Mouse (Mus musculus) heart, postnatal 0 days (tissue): Measurements from ENCODE around the gene Mybpc1. TPM values are rescaled to one million over a fixed set of nuclear protein-coding genes. Genes with fewer than 3 reads are reported as not detected.

Experiments
- ATAC-seq: fragments of 200-750 bp; cut with Nextera tagmentation; 2 replicates; pipeline ENCODE4 v1.8.0; 2017; ENCODE audit warnings: low read depth, moderate number of reproducible peaks, moderate library complexity; ENCODE audit not compliant: insufficient read depth
- DNase-seq: peaks from one replicate; pipeline ENCODE4 v3.0.0-alpha.2; 2016; ENCODE audit warnings: low spot score
- H3K27ac ChIP-seq: fragments of 300-500 bp; sonication (generic); 2 replicates; pipeline ENCODE4 v1.5.1; 2014; ENCODE audit warnings: low read depth, mild to moderate bottlenecking
- H3K27me3 ChIP-seq: fragments of 300-500 bp; sonication (generic); 2 replicates; pipeline ENCODE4 v1.6.1; 2014; ENCODE audit warnings: low read length, mixed read lengths; ENCODE audit not compliant: control insufficient read depth, insufficient read depth
- H3K36me3 ChIP-seq: fragments of 300-500 bp; sonication (generic); replicated peaks from 2 replicates; pipeline ENCODE4 v1.6.1; 2014; ENCODE audit warnings: low read length, mixed read lengths; ENCODE audit not compliant: control insufficient read depth, insufficient read depth
- H3K4me1 ChIP-seq: fragments of 300-500 bp; sonication (generic); 2 replicates; pipeline ENCODE4 v1.6.1; 2014; ENCODE audit warnings: antibody characterized with exemption; ENCODE audit not compliant: control insufficient read depth, insufficient read depth
- H3K4me2 ChIP-seq: fragments of 300-500 bp; sonication (generic); 2 replicates; pipeline ENCODE4 v1.6.1; 2014; ENCODE audit warnings: low read depth, mild to moderate bottlenecking, low read length, moderate library complexity
- H3K4me3 ChIP-seq: fragments of 300-500 bp; sonication (generic); 2 replicates; pipeline ENCODE4 v1.5.1; 2014; ENCODE audit warnings: low read depth, low read length
- H3K9ac ChIP-seq: fragments of 300-500 bp; sonication (generic); replicated peaks from 2 replicates; pipeline ENCODE4 v1.6.1; 2014; ENCODE audit warnings: low read depth, low read length, mixed read lengths
- H3K9me3 ChIP-seq: fragments of 300-500 bp; sonication (generic); replicated peaks from 2 replicates; pipeline ENCODE4 v1.6.1; 2016; ENCODE audit warnings: low read length; ENCODE audit not compliant: control insufficient read depth
- CTCF ChIP-seq: IDR thresholded peaks from 2 replicates; pipeline ENCODE4 v1.5.1; 2016; ENCODE audit warnings: antibody characterized with exemption, control low read depth, low read depth
- EP300 ChIP-seq: IDR thresholded peaks from 2 replicates; pipeline ENCODE4 v1.6.1; 2016; ENCODE audit warnings: antibody characterized with exemption, low read depth
- WGBS: fragments of 180-500 bp; shearing (Covaris S2); extraction: QIAGEN DNeasy Blood & Tissue Kit; methylation state at CpG from one replicate; pipeline ENCODE4 v1.1.7; 2014; 5-methylcytosine and 5-hydroxymethylcytosine counted together
- polyA plus RNA-seq: library from polyadenylated mRNA; unstranded; fragments of >200 nt; fragmentation: Nextera tagmentation; extraction: Ambion mirVana; gene quantifications from 2 replicates; pipeline ENCODE4 v1.2.1, GENCODE M21; 2015
- total RNA-seq: library from RNA; depleted of rRNA; stranded (reverse); fragments of >200 nt; gene quantifications from 2 replicates; pipeline ENCODE4 v1.2.3, GENCODE M21; 2014; ENCODE audit warnings: low replicate concordance

Mybpc1 gene
- total and polyA plus RNA-seq, 2 experiments from 2014 or later = 0.78 TPM; not detected in 1

GRCm38 (mm10) chr10:88626176-88626575, 21.2 kb upstream of the Mybpc1 start:
- 76% methylated on average over 3 of the region's 3 CpGs for WGBS
- TF ChIP-seq EP300 = no peak
- no peak for TF ChIP-seq CTCF

GRCm38 (mm10) chr10:88624300-88624699, 19.3 kb upstream of the Mybpc1 start:
- no peak for ATAC-seq

More at GRCm38 (mm10) chr10:88626176-88626575, 21.2 kb upstream of the Mybpc1 start:
- H3K9ac ChIP-seq = no peak overlapping the region
- H3K27ac ChIP-seq = no peak overlapping the region
- no peaks in the 10 kb centered on the region for H3K9me3 ChIP-seq
- no peak overlapping the region for H3K4me3 ChIP-seq
- ATAC-seq (no peak), DNase-seq (no peak)
- H3K4me2 ChIP-seq = no peak overlapping the region
- no peaks in the 10 kb centered on the region for H3K36me3 ChIP-seq
- H3K4me1 ChIP-seq = peaks cover 8% of the 10 kb centered on the region; the same call in 1 of the 2 replicates
- H3K27me3 ChIP-seq = no peaks in the 10 kb centered on the region

GRCm38 (mm10) chr10:88622624-88623023, 17.7 kb upstream of the Mybpc1 start:
- TF ChIP-seq CTCF (no peak), EP300 (peak; percentile 73)
- peak; percentile 96 for ATAC-seq
- H3K4me2 ChIP-seq = peak overlapping the region; percentile 30

More at GRCm38 (mm10) chr10:88624300-88624699, 19.3 kb upstream of the Mybpc1 start:
- DNase-seq = no peak
- H3K9ac ChIP-seq = no peak overlapping the region
- no peak overlapping the region for H3K4me3 ChIP-seq
- H3K27me3 ChIP-seq = 0 out of 2 replicates have a peak, but pooled peaks cover 6% of the 10 kb centered on the region
- no peak overlapping the region for H3K4me2 ChIP-seq
- WGBS = 78% methylated on average over 11 of the region's 11 CpGs
- peaks cover 8% of the 10 kb centered on the region; the same call in 1 of the 2 replicates for H3K4me1 ChIP-seq
- H3K27ac ChIP-seq = no peak overlapping the region
- no peak for TF ChIP-seq CTCF
- H3K9me3 ChIP-seq = no peaks in the 10 kb centered on the region
- H3K36me3 ChIP-seq = no peaks in the 10 kb centered on the region

GRCm38 (mm10) chr10:88620809-88621208, 15.9 kb upstream of the Mybpc1 start:
- TF ChIP-seq CTCF (no peak), EP300 (no peak)

More at GRCm38 (mm10) chr10:88622624-88623023, 17.7 kb upstream of the Mybpc1 start:
- H3K9me3 ChIP-seq = no peaks in the 10 kb centered on the region
- 0 out of 2 replicates have a peak, but pooled peaks cover 6% of the 10 kb centered on the region for H3K27me3 ChIP-seq
- no peak overlapping the region for H3K4me3 ChIP-seq
- no peaks in the 10 kb centered on the region for H3K36me3 ChIP-seq
- 26% methylated on average over 16 of the region's 16 CpGs for WGBS
- H3K4me1 ChIP-seq = peaks cover 8% of the 10 kb centered on the region; the same call in 1 of the 2 replicates
- H3K27ac ChIP-seq = no peak overlapping the region
- no peak overlapping the region for H3K9ac ChIP-seq
- DNase-seq = peak; percentile 83

GRCm38 (mm10) chr10:88613051-88613450, 8.1 kb upstream of the Mybpc1 start:
- no peak for TF ChIP-seq CTCF
- no peak for TF ChIP-seq EP300
- no peak for DNase-seq

More at GRCm38 (mm10) chr10:88620809-88621208, 15.9 kb upstream of the Mybpc1 start:
- Histone ChIP-seq H3K9ac (no peak overlapping the region), H3K9me3 (no peaks in the 10 kb centered on the region), H3K4me3 (no peak overlapping the region), H3K27me3 (0 out of 2 replicates have a peak, but pooled peaks cover 6% of the 10 kb centered on the region), H3K36me3 (no peaks in the 10 kb centered on the region), H3K4me2 (no peak overlapping the region), H3K27ac (no peak overlapping the region), H3K4me1 (peaks cover 8% of the 10 kb centered on the region; the same call in 1 of the 2 replicates)
- DNase-seq (no peak), ATAC-seq (no peak)
- WGBS = 90% methylated on average over 3 of the region's 3 CpGs

GRCm38 (mm10) chr10:88606686-88607085, 1.7 kb upstream of the Mybpc1 start:
- no peaks in the 10 kb centered on the region for H3K36me3 ChIP-seq
- no peak overlapping the region for H3K27ac ChIP-seq
- H3K4me3 ChIP-seq = no peak overlapping the region
- TF ChIP-seq CTCF (no peak), EP300 (no peak)
- DNase-seq (no peak), ATAC-seq (no peak)
- H3K9me3 ChIP-seq = no peaks in the 10 kb centered on the region
- H3K27me3 ChIP-seq = no peaks in the 10 kb centered on the region
- H3K4me2 ChIP-seq = no peak overlapping the region
- H3K4me1 ChIP-seq = no peaks in the 10 kb centered on the region
- WGBS = 76% methylated on average over 7 of the region's 7 CpGs
- H3K9ac ChIP-seq = no peak overlapping the region

More at GRCm38 (mm10) chr10:88613051-88613450, 8.1 kb upstream of the Mybpc1 start:
- Histone ChIP-seq H3K4me3 (no peak overlapping the region), H3K4me2 (no peak overlapping the region), H3K9me3 (no peaks in the 10 kb centered on the region), H3K36me3 (no peaks in the 10 kb centered on the region), H3K9ac (no peak overlapping the region), H3K27ac (no peak overlapping the region), H3K4me1 (no peaks in the 10 kb centered on the region), H3K27me3 (no peaks in the 10 kb centered on the region)
- 89% methylated on average over 11 of the region's 11 CpGs for WGBS
- ATAC-seq = no peak
